Mouse (Mus musculus) CH12.LX (cell line): Measurements from ENCODE around the gene Stox2.

ENCODE experiments used
- CHD2 ChIP-seq: IDR thresholded peaks from 2 replicates; pipeline ENCODE4 v1.6.1; 2011; ENCODE audit warnings: low read length, improper control_type of control experiment
- CTCF ChIP-seq, 2 experiments: IDR thresholded peaks in 1 of 2; conservative IDR thresholded peaks in 1 of 2; 2 replicates each; pipeline ENCODE4 v1.5.1; 2011 to 2012; ENCODE audit warnings: low read depth in 2 of 2, low read length in 2 of 2, improper control_type of control experiment in 1 of 2, inconsistent platforms in 1 of 2, mild to moderate bottlenecking in 1 of 2, moderate library complexity in 1 of 2
- E2F4 ChIP-seq: IDR thresholded peaks from 2 replicates; pipeline ENCODE4 v1.6.1; 2011; ENCODE audit warnings: low read depth, low read length, improper control_type of control experiment; ENCODE audit not compliant: insufficient replicate concordance
- ETS1 ChIP-seq: conservative IDR thresholded peaks from 2 replicates; pipeline ENCODE4 v1.6.1; 2012; ENCODE audit warnings: low read depth, mild to moderate bottlenecking, inconsistent platforms, low read length, improper control_type of control experiment, moderate library complexity
- TBP ChIP-seq: conservative IDR thresholded peaks from 2 replicates; pipeline ENCODE4 v1.6.1; 2011; ENCODE audit warnings: low read depth, low read length, improper control_type of control experiment

DNA sequence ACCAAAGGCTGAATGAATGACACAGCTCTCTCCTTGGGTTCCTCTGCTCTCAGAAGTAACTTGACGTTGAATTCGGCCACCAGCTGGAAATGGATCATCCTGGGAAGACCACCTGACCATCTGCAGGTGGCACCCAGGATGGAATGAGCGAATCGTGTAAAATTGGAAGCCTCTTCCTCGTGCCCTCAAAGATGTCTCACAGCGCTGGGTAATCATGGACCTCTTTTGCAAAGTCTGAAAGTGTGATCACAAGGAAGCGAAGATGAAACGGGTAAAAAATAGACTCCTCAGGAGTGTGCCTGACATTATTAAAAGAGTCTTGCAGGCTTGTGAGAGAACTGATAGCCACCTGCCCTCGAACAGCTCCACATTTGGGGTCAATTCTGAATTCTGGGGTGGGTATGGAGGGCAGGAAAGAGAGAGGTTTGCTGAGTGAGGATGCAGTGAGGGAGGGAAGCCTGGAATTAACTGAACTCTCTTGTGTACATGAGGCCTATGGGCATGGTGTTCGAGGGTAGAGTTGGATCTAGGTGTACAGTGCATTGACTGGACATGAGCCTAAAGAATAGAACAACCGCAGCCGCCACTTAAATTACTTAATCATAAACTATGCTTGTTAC is 160.0 kb downstream of the Stox2 start:
- no peak for TF ChIP-seq CTCF (conservative IDR thresholded peaks at IDR 0.05 in 1 of 2, IDR thresholded peaks at IDR 0.05 in 1 of 2; ENCODE audit: low read depth in 2 of 2, low read length in 2 of 2)
- TF ChIP-seq CHD2, result no peak
- no peak for TF ChIP-seq E2F4
- TF ChIP-seq TBP, result no peak
- no peak for TF ChIP-seq ETS1
